Mouse (Mus musculus): Measurements from ENCODE around the gene Mcpt2. TPM values are rescaled to one million over a fixed set of nuclear protein-coding genes. Genes with fewer than 3 reads are reported as not detected.
"Not testable (repeated sequence)": the region's sequence is repeated elsewhere in the genome, so short reads cannot be mapped to it uniquely, and the experiment has no call there.

Gene Mcpt2
- total RNA-seq (2015) = not detected in 2 replicates
- not detected in 2 replicates for total RNA-seq (2017)

- not testable (repeated sequence) for ATAC-seq (ENCODE audit: poor library complexity, severe bottlenecking)
Measured at GRCm38 (mm10) chr14:56041792-56042191, at the start of gene Mcpt2. Gene Mcpt2, plus strand, starts transcription at chr14:56042041.

- no peak for ATAC-seq (ENCODE audit: poor library complexity, severe bottlenecking)
Measured at GRCm38 (mm10) chr14:56013147-56013546, 28.7 kb upstream of the Mcpt2 start.

- ATAC-seq (ENCODE audit: poor library complexity, severe bottlenecking) = no peak
Measured at GRCm38 (mm10) chr14:56013924-56014323, 27.9 kb upstream of the Mcpt2 start.

DNA sequence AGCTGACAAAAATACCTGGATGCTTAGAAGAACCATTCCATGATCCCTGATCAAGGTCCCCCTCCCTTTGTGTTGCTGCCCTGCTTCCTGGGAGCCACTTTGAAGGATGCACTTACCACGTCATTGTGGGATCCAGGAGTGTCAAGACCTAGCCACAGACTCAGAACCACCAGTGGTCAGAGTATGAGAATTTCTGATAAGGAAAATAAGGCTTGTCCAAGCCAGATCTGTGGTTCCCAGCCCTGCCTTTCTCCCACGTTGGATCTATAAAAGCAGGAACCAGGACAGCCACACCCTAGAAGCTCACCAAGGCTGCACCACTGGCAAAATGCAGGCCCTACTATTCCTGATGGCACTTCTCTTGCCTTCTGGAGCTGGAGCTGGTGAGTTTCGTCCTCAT is 24.2 kb upstream of the Mcpt2 start, which contains the start of gene Mcpt1:
TSS of gene Mcpt1 (plus strand) at position 301 of the 400 bp plus-strand sequence.
- not testable (repeated sequence) for ATAC-seq (ENCODE audit: poor library complexity, severe bottlenecking)

DNA sequence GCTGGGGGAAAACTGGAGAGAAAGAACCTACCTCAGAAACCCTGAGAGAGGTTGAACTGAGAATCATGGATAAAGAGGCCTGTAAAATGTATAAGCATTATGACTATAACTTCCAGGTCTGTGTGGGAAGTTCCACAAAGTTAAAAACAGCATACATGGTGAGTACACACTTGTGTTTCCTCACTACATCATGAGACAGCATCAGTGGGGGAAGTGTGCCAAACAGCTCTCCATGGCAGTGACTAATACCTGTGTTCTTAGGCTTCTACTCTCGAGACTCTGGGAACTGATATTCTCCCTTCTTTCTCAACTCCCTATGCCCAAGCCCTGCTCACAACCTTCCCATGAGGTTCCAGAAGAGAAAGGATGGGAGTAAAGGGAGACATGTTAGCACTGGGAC is 22.4 kb upstream of the Mcpt2 start:
- no peak for ATAC-seq (ENCODE audit: poor library complexity, severe bottlenecking)

DNA sequence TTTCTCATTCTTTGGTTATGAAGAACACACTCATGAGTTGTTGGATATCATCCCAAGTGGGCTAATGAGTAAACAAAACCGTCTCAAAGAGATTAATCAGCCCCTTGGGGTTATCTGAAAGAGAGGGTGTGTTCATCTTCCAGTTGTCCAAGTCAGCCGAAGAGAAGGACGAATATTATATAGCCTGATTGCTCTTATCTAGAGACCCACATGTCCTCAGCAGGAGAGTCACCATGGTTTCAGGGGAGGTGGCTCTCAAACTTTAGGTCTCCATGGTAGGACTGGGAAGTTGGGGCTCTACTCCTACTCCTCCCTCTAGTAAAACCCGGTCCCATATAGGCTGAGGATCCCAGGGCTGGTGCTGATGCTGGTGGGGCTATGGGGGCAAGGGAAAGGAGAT is 20.5 kb upstream of the Mcpt2 start:
- ATAC-seq (ENCODE audit: poor library complexity, severe bottlenecking) = not testable (repeated sequence)

DNA sequence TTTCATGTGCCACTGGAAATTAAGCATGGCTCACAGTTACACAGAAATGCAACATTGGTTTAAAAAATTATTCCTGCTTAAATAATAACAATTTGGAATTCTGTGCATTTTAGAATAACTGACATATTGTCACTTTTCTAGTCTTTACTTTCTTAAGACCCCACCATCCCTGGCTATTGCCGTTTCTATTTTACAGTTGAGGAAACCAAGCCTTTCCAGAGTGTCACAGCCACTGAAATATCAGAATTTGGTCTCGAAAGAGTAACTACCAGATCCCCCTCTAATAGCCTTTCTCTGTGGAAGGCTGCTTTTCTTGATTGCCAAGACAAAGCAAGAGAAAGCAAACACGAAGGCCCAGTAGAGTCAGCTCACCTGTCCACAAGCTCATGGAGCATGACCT is 11.4 kb upstream of the Mcpt2 start, which contains the start of gene Mcpt9:
TSS of gene Mcpt9 (minus strand) at position 101 of the 400 bp plus-strand sequence.
- not testable (repeated sequence) for ATAC-seq (ENCODE audit: poor library complexity, severe bottlenecking)

GRCm38 (mm10) chr14:56034433-56034832 is 7.4 kb upstream of the Mcpt2 start:
- ATAC-seq (ENCODE audit: poor library complexity, severe bottlenecking) = peak; percentile 70

DNA sequence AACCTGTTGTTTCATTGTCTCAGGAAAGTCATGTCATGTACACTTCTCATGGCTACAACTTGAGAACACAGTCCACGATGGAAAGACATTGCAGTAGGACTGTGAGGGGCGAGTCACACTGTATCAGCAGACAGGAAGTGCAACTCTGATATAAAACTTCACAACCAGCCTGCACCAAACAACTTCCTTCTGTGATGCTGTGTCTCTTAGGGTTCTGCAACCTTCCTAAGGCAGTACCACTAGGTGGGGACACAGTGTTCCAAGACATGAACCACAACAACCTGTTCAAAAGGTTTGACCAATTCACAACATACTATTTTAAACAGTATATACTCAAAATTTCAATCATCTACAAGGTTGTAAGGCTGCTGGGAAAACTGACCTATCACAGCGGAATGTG is 13.6 kb downstream of the Mcpt2 start:
- ATAC-seq (ENCODE audit: poor library complexity, severe bottlenecking) = no peak

DNA sequence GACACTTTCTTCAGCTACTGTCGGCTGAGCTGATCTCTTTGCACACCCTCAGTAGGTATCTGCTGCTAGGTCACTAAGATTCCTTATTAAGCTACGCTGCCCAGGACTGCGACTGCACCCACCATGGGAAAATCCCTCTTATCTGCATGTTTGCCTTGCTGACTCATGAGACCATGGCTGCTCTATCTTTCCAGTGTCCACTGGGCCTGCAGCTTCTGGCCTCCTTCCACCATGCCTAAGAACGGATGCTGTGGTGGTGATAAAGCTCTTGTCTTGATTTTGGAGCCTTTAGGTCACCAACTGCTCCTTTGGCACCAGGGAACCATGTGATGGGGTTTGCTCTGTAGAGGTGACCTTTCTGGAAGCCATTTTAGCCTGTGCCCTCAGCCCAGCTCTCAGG is 15.9 kb downstream of the Mcpt2 start:
- no peak for ATAC-seq (ENCODE audit: poor library complexity, severe bottlenecking)

DNA sequence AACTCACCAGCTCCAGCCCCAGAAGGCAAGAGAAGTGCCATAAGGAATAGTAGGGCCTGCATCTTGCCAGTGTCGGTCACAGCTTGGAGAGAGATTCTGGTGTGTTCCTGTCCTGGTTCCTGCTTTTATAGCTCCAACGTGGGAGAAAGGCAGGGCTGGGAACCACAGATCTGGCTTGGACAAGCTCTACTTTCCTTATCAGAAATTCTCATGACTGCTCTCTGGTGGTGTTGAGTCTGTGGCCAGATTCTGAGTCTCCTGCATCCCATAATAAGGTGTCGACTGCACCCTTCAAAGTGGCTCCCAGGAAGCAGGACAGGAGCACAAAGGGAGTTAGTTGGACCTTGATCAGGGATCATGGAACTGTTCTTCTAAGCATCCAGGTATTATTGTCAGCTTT is 20.4 kb downstream of the Mcpt2 start, which contains the start of gene Mcpt4:
TSS of gene Mcpt4 (minus strand) at position 101 of the 400 bp plus-strand sequence.
- not testable (repeated sequence) for ATAC-seq (ENCODE audit: poor library complexity, severe bottlenecking)

DNA sequence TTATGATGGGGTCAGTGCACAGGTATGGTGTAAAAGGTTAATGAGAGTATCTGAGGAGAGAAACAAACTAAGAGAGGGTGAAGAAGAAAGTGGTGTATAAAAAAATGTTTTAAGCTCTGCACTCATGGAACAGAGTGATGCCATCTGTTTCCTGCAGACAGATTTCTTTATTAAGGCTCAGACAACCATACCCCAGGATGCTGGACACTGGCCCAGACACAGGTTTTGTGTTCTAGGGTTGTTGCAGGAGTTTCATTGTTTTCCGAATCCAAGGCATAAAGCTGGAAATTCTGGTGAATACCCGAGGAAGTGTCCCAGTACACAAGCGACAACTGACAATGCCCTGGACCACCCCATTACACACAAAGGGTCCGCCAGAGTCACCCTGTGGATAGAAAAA is 40.2 kb downstream of the Mcpt2 start:
- no peak for ATAC-seq (ENCODE audit: poor library complexity, severe bottlenecking)

DNA sequence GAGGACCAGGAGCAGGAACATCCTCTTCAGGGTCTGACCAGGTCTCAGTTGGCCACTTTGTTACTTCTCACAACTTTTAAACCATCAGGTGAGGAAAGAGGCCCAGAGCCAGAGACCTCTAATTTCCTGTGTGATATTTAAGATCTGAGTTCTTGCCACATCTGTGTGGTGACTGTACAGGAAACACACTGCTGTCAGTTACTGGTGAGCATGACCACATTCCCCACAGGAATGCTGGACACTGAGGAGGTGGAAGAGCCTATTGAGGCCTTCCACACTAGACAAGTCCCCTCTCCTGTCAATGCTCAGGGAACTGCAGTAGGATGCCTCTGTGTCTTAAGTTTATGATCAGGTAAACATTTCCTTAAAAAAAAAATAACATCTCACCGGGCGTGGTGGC is 43.3 kb downstream of the Mcpt2 start, which contains the start of gene Mcpt8:
TSS of gene Mcpt8 (minus strand) at position 107 of the 400 bp plus-strand sequence.
- peak; percentile 35 for ATAC-seq (ENCODE audit: poor library complexity, severe bottlenecking)

DNA sequence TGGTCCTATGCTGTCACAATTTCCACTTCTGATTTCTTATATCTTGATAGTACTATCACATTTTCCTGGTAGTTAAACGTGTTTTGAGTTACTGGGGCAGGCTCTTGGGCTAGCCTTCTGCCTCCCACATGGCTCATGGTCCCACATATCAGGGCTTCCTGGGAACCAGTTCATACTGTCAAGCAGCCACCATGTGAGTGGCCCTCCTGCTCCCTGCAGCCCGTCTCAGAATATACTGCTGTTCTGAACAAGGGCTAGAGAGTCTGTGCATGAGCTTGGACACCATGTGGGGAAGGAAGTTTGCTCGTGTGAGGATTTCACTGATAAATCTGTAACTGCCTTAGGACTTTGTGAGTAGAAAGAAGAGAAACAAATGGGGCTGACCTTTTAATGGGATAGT is 44.9 kb downstream of the Mcpt2 start:
- ATAC-seq (ENCODE audit: poor library complexity, severe bottlenecking) = no peak

DNA sequence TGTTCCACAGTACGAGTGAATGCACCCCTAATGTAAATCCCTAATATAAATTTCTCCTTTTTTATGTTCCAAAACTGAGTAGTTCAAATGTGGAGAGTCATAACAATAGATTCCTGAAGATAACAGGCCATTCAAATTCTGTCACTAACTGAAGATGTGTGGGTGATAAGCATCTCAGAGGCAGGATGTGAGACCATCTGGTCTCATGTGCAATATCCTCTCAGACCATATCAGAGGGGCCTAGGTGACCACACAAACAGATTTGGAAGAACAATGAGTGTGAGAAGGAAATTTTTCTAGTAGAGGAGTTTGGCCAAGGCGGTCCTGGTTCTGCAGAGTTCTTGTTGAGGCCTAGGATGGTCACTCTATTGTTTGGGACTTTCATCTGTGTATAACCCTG is 51.5 kb downstream of the Mcpt2 start:
- ATAC-seq (ENCODE audit: poor library complexity, severe bottlenecking) = 0 out of 2 replicates have a peak, but pooled peaks have one; percentile 21

Other genes with a start within 250 kb of the Mcpt2 start
- gene Nfatc4, start 218.9 kb upstream of the Mcpt2 start, total RNA-seq (2015) = not detected in 2 replicates
- not detected in 2 replicates for gene Nfatc4, start 218.9 kb upstream of the Mcpt2 start, total RNA-seq (2017)
- 1.1 and 1.6 TPM in 2 replicates for gene Nynrin, start 188.0 kb upstream of the Mcpt2 start, total RNA-seq (2015)
- 1.4 and 1.5 TPM in 2 replicates for gene Nynrin, start 188.0 kb upstream of the Mcpt2 start, total RNA-seq (2017)
- gene Cbln3, start 157.6 kb upstream of the Mcpt2 start, total RNA-seq (2015) = 0.40 TPM in 1 of 2 replicates, not detected in the other
- 0.44 TPM in 1 of 2 replicates, not detected in the other for gene Cbln3, start 157.6 kb upstream of the Mcpt2 start, total RNA-seq (2017)
- 9.4 and 11.8 TPM in 2 replicates for gene Khnyn, start 157.1 kb upstream of the Mcpt2 start, total RNA-seq (2015)
- gene Khnyn, start 157.1 kb upstream of the Mcpt2 start, total RNA-seq (2017) = 33.7 and 37.6 TPM in 2 replicates
- 1.9 and 3.0 TPM in 2 replicates for gene Sdr39u1, start 141.7 kb upstream of the Mcpt2 start, total RNA-seq (2015)
- 0.99 and 2.9 TPM in 2 replicates for gene Sdr39u1, start 141.7 kb upstream of the Mcpt2 start, total RNA-seq (2017)
- gene Cma1, start 97.4 kb upstream of the Mcpt2 start, total RNA-seq (2015) = 0.51 and 1.0 TPM in 2 replicates
- 1.8 TPM in 1 of 2 replicates, not detected in the other for gene Cma1, start 97.4 kb upstream of the Mcpt2 start, total RNA-seq (2017)
- gene Cma2, start 91.1 kb upstream of the Mcpt2 start, total RNA-seq (2015) = not detected in 2 replicates
- not detected in 2 replicates for gene Cma2, start 91.1 kb upstream of the Mcpt2 start, total RNA-seq (2017)
- not detected in 2 replicates for gene Mcpt1, start 24.1 kb upstream of the Mcpt2 start, total RNA-seq (2015)
- gene Mcpt1, start 24.1 kb upstream of the Mcpt2 start, total RNA-seq (2017) = not detected in 2 replicates
- gene Mcpt9, start 11.5 kb upstream of the Mcpt2 start, total RNA-seq (2015) = not detected in 2 replicates
- gene Mcpt9, start 11.5 kb upstream of the Mcpt2 start, total RNA-seq (2017) = not detected in 2 replicates
- gene Mcpt4, start 20.3 kb downstream of the Mcpt2 start, total RNA-seq (2015) = not detected in 2 replicates
- gene Mcpt4, start 20.3 kb downstream of the Mcpt2 start, total RNA-seq (2017) = not detected in 2 replicates
- gene Mcpt8, start 43.2 kb downstream of the Mcpt2 start, total RNA-seq (2015) = 641 and 651 TPM in 2 replicates
- 298 and 314 TPM in 2 replicates for gene Mcpt8, start 43.2 kb downstream of the Mcpt2 start, total RNA-seq (2017)
- 302 and 309 TPM in 2 replicates for gene Ctsg, start 60.5 kb downstream of the Mcpt2 start, total RNA-seq (2015)
- 280 and 285 TPM in 2 replicates for gene Ctsg, start 60.5 kb downstream of the Mcpt2 start, total RNA-seq (2017)
- not detected in 2 replicates for gene Gzme, start 78.6 kb downstream of the Mcpt2 start, total RNA-seq (2015)
- gene Gzme, start 78.6 kb downstream of the Mcpt2 start, total RNA-seq (2017) = not detected in 2 replicates
- gene Gzmd, start 90.6 kb downstream of the Mcpt2 start, total RNA-seq (2015) = not detected in 2 replicates
- gene Gzmd, start 90.6 kb downstream of the Mcpt2 start, total RNA-seq (2017) = not detected in 2 replicates
- gene Gzmg, start 117.5 kb downstream of the Mcpt2 start, total RNA-seq (2015) = not detected in 2 replicates
- gene Gzmg, start 117.5 kb downstream of the Mcpt2 start, total RNA-seq (2017) = not detected in 2 replicates
- not detected in 2 replicates for gene Gzmn, start 132.6 kb downstream of the Mcpt2 start, total RNA-seq (2015)
- not detected in 2 replicates for gene Gzmn, start 132.6 kb downstream of the Mcpt2 start, total RNA-seq (2017)
- gene Gzmf, start 169.4 kb downstream of the Mcpt2 start, total RNA-seq (2015) = not detected in 2 replicates
- not detected in 2 replicates for gene Gzmf, start 169.4 kb downstream of the Mcpt2 start, total RNA-seq (2017)
- 0.16 TPM in 1 of 2 replicates, not detected in the other for gene Gzmc, start 192.6 kb downstream of the Mcpt2 start, total RNA-seq (2015)
- gene Gzmc, start 192.6 kb downstream of the Mcpt2 start, total RNA-seq (2017) = not detected in 2 replicates
- gene Gzmb, start 220.2 kb downstream of the Mcpt2 start, total RNA-seq (2015) = 1.8 and 2.1 TPM in 2 replicates
- gene Gzmb, start 220.2 kb downstream of the Mcpt2 start, total RNA-seq (2017) = 1.7 and 2.1 TPM in 2 replicates